Mouse (Mus musculus) forebrain, embryonic 10.5 days (tissue): ENCODE data around the gene Oas1g. TPM values are rescaled to one million over a fixed set of nuclear protein-coding genes. Genes with fewer than 3 reads are reported as not detected.

Experiments
- DNase-seq: peaks from one replicate; pipeline ENCODE4 v3.0.0-alpha.2; 2017; ENCODE audit warnings: low spot score; ENCODE audit errors: extremely low spot score
- H3K27ac ChIP-seq: fragments of 300-500 bp; sonication (generic); 2 replicates; pipeline ENCODE4 v1.5.1; 2016; ENCODE audit warnings: mild to moderate bottlenecking
- H3K27me3 ChIP-seq: fragments of 300-500 bp; sonication (generic); 2 replicates; pipeline ENCODE4 v1.6.1; 2016; ENCODE audit warnings: mild to moderate bottlenecking; ENCODE audit not compliant: poor library complexity, severe bottlenecking
- H3K36me3 ChIP-seq: fragments of 300-500 bp; sonication (generic); replicated peaks from 2 replicates; pipeline ENCODE4 v1.6.1; 2016; ENCODE audit warnings: mild to moderate bottlenecking, moderate library complexity
- H3K4me1 ChIP-seq: fragments of 300-500 bp; sonication (generic); 2 replicates; pipeline ENCODE4 v1.6.1; 2016
- H3K4me3 ChIP-seq: fragments of 300-500 bp; sonication (generic); 2 replicates; pipeline ENCODE4 v1.5.1; 2016; ENCODE audit warnings: mild to moderate bottlenecking, moderate library complexity
- H3K9me3 ChIP-seq: fragments of 300-500 bp; sonication (generic); 2 replicates; pipeline ENCODE4 v1.6.1; 2016; ENCODE audit warnings: mild to moderate bottlenecking, moderate library complexity
- WGBS: fragments of 180-500 bp; shearing (Covaris S2); methylation state at CpG from one replicate; pipeline ENCODE4 v1.1.7; 2016; 5-methylcytosine and 5-hydroxymethylcytosine counted together
- microRNA-seq: library from miRNA; unstranded; fragments of <30 nt; microRNA quantifications from one replicate; pipeline ENCODE4, GENCODE M21; 2017
- polyA plus RNA-seq: library from polyadenylated mRNA; unstranded; fragments of >200 nt; fragmentation: Nextera tagmentation; extraction: Ambion mirVana; gene quantifications from 2 replicates; pipeline ENCODE4 v1.2.1, GENCODE M21; 2016

Gene Oas1g
- polyA plus RNA-seq, 1 experiment from 2014 or later, result not detected

- no peaks in the 10 kb centered on the region for H3K36me3 ChIP-seq
- no peak overlapping the region for H3K27ac ChIP-seq
- DNase-seq, result peak; percentile 48
- peaks cover 19% of the 10 kb centered on the region for H3K4me1 ChIP-seq
- H3K4me3 ChIP-seq, result no peak overlapping the region
- peaks cover 16% of the 10 kb centered on the region for H3K27me3 ChIP-seq
- H3K9me3 ChIP-seq, result no peaks in the 10 kb centered on the region
- WGBS, result 8% methylated on average over 8 of the region's 8 CpGs
These were observed 50.5 kb downstream of the Oas1g start for GRCm38 (mm10) chr5:120836731-120837585.

GRCm38 (mm10) chr5:120833335-120834280 is 53.8 kb downstream of the Oas1g start:
- Histone ChIP-seq H3K27ac (peak overlapping the region; percentile 68), H3K36me3 (no peaks in the 10 kb centered on the region), H3K9me3 (peaks cover 3% of the 10 kb centered on the region; the same call in 1 of the 2 replicates), H3K27me3 (peaks cover 16% of the 10 kb centered on the region), H3K4me1 (peaks cover 19% of the 10 kb centered on the region), H3K4me3 (peak overlapping the region; percentile 32)
- WGBS, result 18% methylated on average over 17 of the region's 17 CpGs
- peak; percentile 45 for DNase-seq

- Histone ChIP-seq H3K27ac (no peak overlapping the region), H3K36me3 (no peaks in the 10 kb centered on the region), H3K4me3 (no peak overlapping the region), H3K9me3 (peaks cover 3% of the 10 kb centered on the region; the same call in 1 of the 2 replicates), H3K27me3 (peaks cover 12% of the 10 kb centered on the region), H3K4me1 (peaks cover 19% of the 10 kb centered on the region)
- WGBS, result 86% methylated on average over 4 of the region's 4 CpGs
- no peak for DNase-seq
These were observed 56.4 kb downstream of the Oas1g start for GRCm38 (mm10) chr5:120831031-120831430.

Small RNAs within 50 kb of the gene (microRNA-seq; reads per million reads assigned to microRNA genes)
- gene Gm22907, result not detected

Other genes starting within 250 kb of the Oas1g start
- 0.21 and 0.24 TPM in 2 replicates for gene Rasal1, start 238.8 kb downstream of the Oas1g start, polyA plus RNA-seq
- gene Dtx1, start 175.7 kb downstream of the Oas1g start, polyA plus RNA-seq, result 1.3 and 2.0 TPM in 2 replicates
- gene Oas2, start 137.8 kb downstream of the Oas1g start, polyA plus RNA-seq, result 0.11 TPM in 1 of 2 replicates, not detected in the other
- gene Oas3, start 110.0 kb downstream of the Oas1g start, polyA plus RNA-seq, result 0.07 and 0.14 TPM in 2 replicates
- gene Oas1e, start 92.1 kb downstream of the Oas1g start, polyA plus RNA-seq, result not detected in 2 replicates
- 0.33 and 0.41 TPM in 2 replicates for gene Oas1c, start 75.1 kb downstream of the Oas1g start, polyA plus RNA-seq
- not detected in 2 replicates for gene Oas1f, start 40.2 kb downstream of the Oas1g start, polyA plus RNA-seq
- gene Oas1h, start 26.2 kb downstream of the Oas1g start, polyA plus RNA-seq, result not detected in 2 replicates
- gene Oas1a, start 19.9 kb upstream of the Oas1g start, polyA plus RNA-seq, result 0.33 and 0.70 TPM in 2 replicates
- not detected in 2 replicates for gene Oas1d, start 26.9 kb upstream of the Oas1g start, polyA plus RNA-seq
- gene Rph3a, start 122.5 kb upstream of the Oas1g start, polyA plus RNA-seq, result 0.25 and 0.60 TPM in 2 replicates